Mouse (Mus musculus) embryonic facial prominence, embryonic 10.5 days (tissue): Measurements from ENCODE around the gene Stac. TPM values are rescaled to one million over a fixed set of nuclear protein-coding genes. Genes with fewer than 3 reads are reported as not detected.

Source experiments
- DNase-seq: peaks from one replicate; pipeline ENCODE4 v3.0.0-alpha.2; 2017; ENCODE audit warnings: low spot score
- H3K27ac ChIP-seq: fragments of 300-500 bp; sonication (generic); replicated peaks from 2 replicates; pipeline ENCODE4 v1.5.1; 2016; ENCODE audit warnings: mild to moderate bottlenecking
- H3K27me3 ChIP-seq: fragments of 300-500 bp; sonication (generic); replicated peaks from 2 replicates; pipeline ENCODE4 v1.6.1; 2016; ENCODE audit warnings: low read depth, mild to moderate bottlenecking; ENCODE audit not compliant: poor library complexity, severe bottlenecking
- H3K36me3 ChIP-seq: fragments of 300-500 bp; sonication (generic); replicated peaks from 2 replicates; pipeline ENCODE4 v1.6.1; 2016; ENCODE audit warnings: mild to moderate bottlenecking, moderate library complexity
- H3K4me1 ChIP-seq: fragments of 300-500 bp; sonication (generic); 2 replicates; pipeline ENCODE4 v1.6.1; 2016
- H3K4me3 ChIP-seq: fragments of 300-500 bp; sonication (generic); 2 replicates; pipeline ENCODE4 v1.5.1; 2016; ENCODE audit warnings: mild to moderate bottlenecking, moderate library complexity
- H3K9me3 ChIP-seq: fragments of 300-500 bp; sonication (generic); 2 replicates; pipeline ENCODE4 v1.6.1; 2016; ENCODE audit warnings: mild to moderate bottlenecking
- WGBS: fragments of 180-500 bp; shearing (Covaris S2); methylation state at CpG from one replicate; pipeline ENCODE4 v1.1.7; 2016; 5-methylcytosine and 5-hydroxymethylcytosine counted together
- polyA plus RNA-seq: library from polyadenylated mRNA; unstranded; fragments of >200 nt; fragmentation: Nextera tagmentation; extraction: Ambion mirVana; gene quantifications from 2 replicates; pipeline ENCODE4 v1.2.1, GENCODE M21; 2016

Gene Stac
- polyA plus RNA-seq, 1 experiment from 2014 or later: 0.70 TPM

GRCm38 (mm10) chr9:111535445-111536064, 154.6 kb downstream of the Stac start:
- Histone ChIP-seq H3K27me3 (no peaks in the 10 kb centered on the region), H3K9me3 (no peaks in the 10 kb centered on the region), H3K4me1 (no peaks in the 10 kb centered on the region), H3K36me3 (no peaks in the 10 kb centered on the region), H3K27ac (no peak overlapping the region), H3K4me3 (no peak overlapping the region)
- no peak for DNase-seq
- 88% methylated on average over 8 of the region's 8 CpGs for WGBS

GRCm38 (mm10) chr9:111534744-111535423, 155.3 kb downstream of the Stac start:
- H3K4me3 ChIP-seq: no peak overlapping the region
- DNase-seq: no peak
- H3K36me3 ChIP-seq: no peaks in the 10 kb centered on the region
- WGBS: 86% methylated on average over 7 of the region's 7 CpGs
- H3K9me3 ChIP-seq: no peaks in the 10 kb centered on the region
- no peaks in the 10 kb centered on the region for H3K27me3 ChIP-seq
- no peak overlapping the region for H3K27ac ChIP-seq
- H3K4me1 ChIP-seq: no peaks in the 10 kb centered on the region

GRCm38 (mm10) chr9:111523871-111524270, 166.3 kb downstream of the Stac start:
- no peaks in the 10 kb centered on the region for H3K4me1 ChIP-seq
- no peak overlapping the region for H3K4me3 ChIP-seq
- whole genome bisulfite sequencing: 93% methylated on average over 3 of the region's 3 CpGs
- no peaks in the 10 kb centered on the region for H3K27me3 ChIP-seq
- no peak overlapping the region for H3K27ac ChIP-seq
- H3K9me3 ChIP-seq: 0 out of 2 replicates have a peak, but pooled peaks cover 2% of the 10 kb centered on the region
- no peaks in the 10 kb centered on the region for H3K36me3 ChIP-seq
- DNase-seq: no peak

- H3K4me3 ChIP-seq: no peak overlapping the region
- no peak overlapping the region for H3K27ac ChIP-seq
- 0 out of 2 replicates have a peak, but pooled peaks cover 2% of the 10 kb centered on the region for H3K9me3 ChIP-seq
- H3K27me3 ChIP-seq: no peaks in the 10 kb centered on the region
- H3K36me3 ChIP-seq: no peaks in the 10 kb centered on the region
- H3K4me1 ChIP-seq: no peaks in the 10 kb centered on the region
- 91% methylated on average over 11 of the region's 11 CpGs for WGBS
- DNase-seq: no peak
Measured at GRCm38 (mm10) chr9:111523111-111523510, 167.0 kb downstream of the Stac start.

GRCm38 (mm10) chr9:111522226-111522625, 167.9 kb downstream of the Stac start:
- Histone ChIP-seq H3K4me1 (no peaks in the 10 kb centered on the region), H3K27me3 (no peaks in the 10 kb centered on the region), H3K9me3 (0 out of 2 replicates have a peak, but pooled peaks cover 2% of the 10 kb centered on the region), H3K36me3 (no peaks in the 10 kb centered on the region), H3K27ac (no peak overlapping the region), H3K4me3 (no peak overlapping the region)
- DNase-seq: no peak
- 91% methylated on average over 7 of the region's 7 CpGs for WGBS

DNA sequence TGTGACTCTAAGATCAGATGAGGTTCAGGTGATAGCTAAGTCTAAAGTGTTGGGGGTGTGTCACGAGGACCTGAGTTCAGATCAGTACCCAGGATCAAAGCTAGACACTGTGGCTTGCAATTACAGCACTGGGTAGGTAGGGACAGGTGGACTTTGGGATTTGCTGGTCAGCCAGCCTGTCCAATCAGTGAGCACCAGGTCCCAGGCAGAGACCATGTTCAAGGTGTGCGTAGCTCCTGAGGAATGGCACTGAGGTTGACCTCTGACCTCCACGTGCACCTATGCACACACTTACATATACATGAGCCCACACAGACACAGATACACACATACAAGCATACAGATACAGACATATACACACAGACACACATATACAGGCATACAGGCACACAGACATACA, 174.6 kb downstream of the Stac start:
- 84% methylated on average over 3 of the region's 3 CpGs for WGBS
- no peaks in the 10 kb centered on the region for H3K27me3 ChIP-seq

GRCm38 (mm10) chr9:111514586-111515473, 175.3 kb downstream of the Stac start:
- H3K27me3 ChIP-seq: no peaks in the 10 kb centered on the region
- H3K4me3 ChIP-seq: no peak overlapping the region
- DNase-seq: no peak
- no peaks in the 10 kb centered on the region for H3K4me1 ChIP-seq
- H3K27ac ChIP-seq: no peak overlapping the region
- no peaks in the 10 kb centered on the region for H3K36me3 ChIP-seq
- no peaks in the 10 kb centered on the region for H3K9me3 ChIP-seq
- 90% methylated on average over 15 of the region's 15 CpGs for WGBS

More for the DNA sequence above, 174.6 kb downstream of the Stac start:
- H3K9me3 ChIP-seq: no peaks in the 10 kb centered on the region
- DNase-seq: no peak
- H3K4me1 ChIP-seq: no peaks in the 10 kb centered on the region
- H3K4me3 ChIP-seq: no peak overlapping the region
- no peak overlapping the region for H3K27ac ChIP-seq
- H3K36me3 ChIP-seq: no peaks in the 10 kb centered on the region
